In genomic region chr11:105523765-105524164, GRCm38 (mm10) we compare ENCODE assay signal across 21 mouse cellular contexts.
DNase-seq lines count a peak whose midpoint lies in the region; ATAC-seq and TF ChIP-seq lines count a peak whose summit lies in the region.
"Had no signal": no experiment of that assay in that cellular context is flagged by ENCODE, and none has a peak within 500 bp of the region (broad histone marks: within the 10 kb centered on the region; RNA-seq: fewer than 3 reads in every experiment).

No protein-coding gene starts in this region.

- H3K36me3 ChIP-seq in midbrain, embryonic 10.5 days, result no peaks in the 10 kb centered on the region
- H3K36me3 ChIP-seq in midbrain, postnatal 0 days (ENCODE audit: insufficient read depth, low read length), result no peaks in the 10 kb centered on the region
- no peaks in the 10 kb centered on the region for H3K36me3 ChIP-seq in embryonic facial prominence, embryonic 14.5 days (ENCODE audit: control insufficient read depth, insufficient read depth, low read length)
- H3K36me3 ChIP-seq in heart, embryonic 12.5 days, result no peaks in the 10 kb centered on the region
- H3K36me3 ChIP-seq: embryonic facial prominence, embryonic 13.5 days; heart, embryonic 10.5 days; limb, embryonic 13.5 days; liver, embryonic 13.5 days had no signal

- H3K4me2 ChIP-seq in midbrain, postnatal 0 days (ENCODE audit: low read depth, low read length, poor library complexity, severe bottlenecking), result no peak overlapping the region
- H3K4me2 ChIP-seq in embryonic facial prominence, embryonic 14.5 days (ENCODE audit: low read depth, low read length), result no peak overlapping the region
- no peak overlapping the region for H3K4me2 ChIP-seq in heart, embryonic 12.5 days
- H3K4me2 ChIP-seq: embryonic facial prominence, embryonic 13.5 days; limb, embryonic 13.5 days; liver, embryonic 13.5 days; lung, embryonic 14.5 days had no signal

- H3K9ac ChIP-seq in midbrain, postnatal 0 days (replicated peaks; ENCODE audit: low read length, poor library complexity, severe bottlenecking), result no peak overlapping the region
- no peak overlapping the region for H3K9ac ChIP-seq in embryonic facial prominence, embryonic 14.5 days (ENCODE audit: low read depth, low read length)
- H3K9ac ChIP-seq in heart, embryonic 12.5 days, result no peak overlapping the region
- H3K9ac ChIP-seq: embryonic facial prominence, embryonic 13.5 days; forebrain, postnatal 0 days; limb, embryonic 13.5 days; liver, embryonic 13.5 days; lung, embryonic 14.5 days had no signal

- no peaks in the 10 kb centered on the region for H3K27me3 ChIP-seq in midbrain, embryonic 10.5 days (ENCODE audit: low read depth, poor library complexity, severe bottlenecking)
- no peaks in the 10 kb centered on the region for H3K27me3 ChIP-seq in midbrain, postnatal 0 days (ENCODE audit: insufficient read depth, low read length)
- no peaks in the 10 kb centered on the region for H3K27me3 ChIP-seq in embryonic facial prominence, embryonic 14.5 days (replicated peaks; ENCODE audit: control insufficient read depth, insufficient read depth, low read length)
- no peaks in the 10 kb centered on the region for H3K27me3 ChIP-seq in heart, embryonic 12.5 days (replicated peaks)
- H3K27me3 ChIP-seq: embryonic facial prominence, embryonic 13.5 days; limb, embryonic 13.5 days; liver, embryonic 13.5 days; Patski had no signal

- peaks cover 34% of the 10 kb centered on the region for H3K4me1 ChIP-seq in midbrain, embryonic 10.5 days
- peaks cover 3% of the 10 kb centered on the region; the same call in 1 of the 2 replicates for H3K4me1 ChIP-seq in midbrain, postnatal 0 days (ENCODE audit: insufficient read depth, low read length)
- H3K4me1 ChIP-seq in embryonic facial prominence, embryonic 14.5 days (ENCODE audit: control insufficient read depth, insufficient read depth, low read length), result peaks cover 18% of the 10 kb centered on the region
- H3K4me1 ChIP-seq in heart, embryonic 12.5 days (replicated peaks), result peaks cover 30% of the 10 kb centered on the region
- H3K4me1 ChIP-seq: liver, embryonic 13.5 days had no signal

- 43% methylated on average over 8 of the region's 8 CpGs for WGBS in midbrain, embryonic 10.5 days
- 34% methylated on average over 8 of the region's 8 CpGs for WGBS in midbrain, postnatal 0 days
- WGBS in embryonic facial prominence, embryonic 14.5 days, result 40% methylated on average over 8 of the region's 8 CpGs
- WGBS in heart, embryonic 12.5 days, result 53% methylated on average over 8 of the region's 8 CpGs

- TF ChIP-seq CTCF in midbrain, postnatal 0 days (IDR thresholded peaks at IDR 0.05), result no peak

- no peak for ATAC-seq in midbrain, postnatal 0 days (ENCODE audit: low FRiP score)
- ATAC-seq in embryonic facial prominence, embryonic 14.5 days (ENCODE audit: low read depth), result peak; percentile 39; the same call in 1 of the 2 replicates
- no peak for ATAC-seq in heart, embryonic 12.5 days (ENCODE audit: insufficient number of reproducible peaks, low FRiP score)
- no peak for ATAC-seq in CD4-positive, CD25-positive, alpha-beta regulatory T cell, adult 4 months
- ATAC-seq: forebrain, postnatal 0 days; Patski had no signal

- no peak overlapping the region for H3K4me3 ChIP-seq in midbrain, embryonic 10.5 days
- H3K4me3 ChIP-seq in midbrain, postnatal 0 days (ENCODE audit: low read depth, low read length), result no peak overlapping the region
- no peak overlapping the region for H3K4me3 ChIP-seq in embryonic facial prominence, embryonic 14.5 days (ENCODE audit: low read depth, low read length)
- no peak overlapping the region for H3K4me3 ChIP-seq in heart, embryonic 12.5 days
- H3K4me3 ChIP-seq: embryonic facial prominence, embryonic 13.5 days; heart, embryonic 10.5 days; limb, embryonic 13.5 days; liver, embryonic 13.5 days had no signal

- H3K9me3 ChIP-seq in midbrain, embryonic 10.5 days (replicated peaks), result no peaks in the 10 kb centered on the region
- H3K9me3 ChIP-seq in midbrain, postnatal 0 days (ENCODE audit: low read length), result no peaks in the 10 kb centered on the region
- no peaks in the 10 kb centered on the region for H3K9me3 ChIP-seq in embryonic facial prominence, embryonic 14.5 days (ENCODE audit: control insufficient read depth, low read length)
- H3K9me3 ChIP-seq in heart, embryonic 12.5 days (replicated peaks), result no peaks in the 10 kb centered on the region
- H3K9me3 ChIP-seq: embryonic facial prominence, embryonic 13.5 days; heart, embryonic 10.5 days; limb, embryonic 13.5 days; liver, embryonic 13.5 days had no signal

- H3K27ac ChIP-seq in midbrain, embryonic 10.5 days (replicated peaks), result peak overlapping the region; percentile 59; the same call in 1 of the 2 replicates
- no peak overlapping the region for H3K27ac ChIP-seq in midbrain, postnatal 0 days (ENCODE audit: low read depth, low read length)
- no peak overlapping the region for H3K27ac ChIP-seq in embryonic facial prominence, embryonic 14.5 days (replicated peaks; ENCODE audit: low read depth, low read length)
- no peak overlapping the region for H3K27ac ChIP-seq in heart, embryonic 12.5 days (ENCODE audit: poor library complexity, severe bottlenecking)
- H3K27ac ChIP-seq: embryonic facial prominence, embryonic 13.5 days; heart, embryonic 10.5 days; kidney, postnatal 0 days; limb, embryonic 13.5 days; liver, embryonic 13.5 days had no signal

- DNase-seq in midbrain, embryonic 10.5 days (ENCODE audit: low spot score), result no peak
- no peak for DNase-seq in midbrain, postnatal 0 days (ENCODE audit: low spot score)
- DNase-seq in embryo, embryonic 11 days, result peak; percentile 40
- DNase-seq in embryonic facial prominence, embryonic 14.5 days (ENCODE audit: low spot score), result peak; percentile 21
- peak; percentile 83 for DNase-seq in retina, embryonic 14.5 days (ENCODE audit: low spot score)
- DNase-seq: adrenal gland, postnatal 14 days; cerebellum, postnatal 10 days; forebrain, postnatal 0 days; gastrocnemius, postnatal 36 days; heart, postnatal 10 days; kidney, adult 11 months; liver, embryonic 13.5 days; lung, embryonic 14.5 days; lung, postnatal 4 days had no signal

Comparison
In these comparisons a context has a peak if more than half of its experiments do, and no peak if none do; other contexts are left out.
1. DNase-seq: peak in embryo, embryonic 11 days (single experiment), embryonic facial prominence, embryonic 14.5 days (single experiment) and retina, embryonic 14.5 days (single experiment); none in midbrain, embryonic 10.5 days (single experiment) and midbrain, postnatal 0 days (single experiment).